Mouse (Mus musculus): ENCODE measurements around the gene Pthlh. TPM values are rescaled to one million over a fixed set of nuclear protein-coding genes. Genes with fewer than 3 reads are reported as not detected.

Pthlh gene
- polyA plus RNA-seq, 1 experiment from 2014 or later, result 1.3 TPM

DNA sequence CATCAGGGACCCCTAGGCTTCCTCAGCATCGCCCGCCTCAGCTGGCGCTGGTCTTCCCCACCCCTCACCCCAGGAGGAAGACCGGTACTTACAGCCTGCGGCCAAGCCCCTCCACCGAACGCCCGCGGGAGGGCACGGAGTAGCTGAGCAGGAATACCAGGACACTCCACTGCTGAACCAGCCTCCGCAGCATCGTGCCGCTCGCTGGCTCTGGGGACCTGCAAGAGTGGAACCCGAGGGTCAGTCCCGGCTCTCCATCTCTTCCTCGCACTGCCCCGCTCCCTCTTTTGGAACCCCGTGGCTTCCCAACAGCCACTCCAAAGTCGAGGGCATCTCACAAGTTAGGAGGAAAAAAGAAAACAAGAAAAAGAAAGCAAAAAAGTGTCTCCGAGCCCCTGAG lies 805 bp downstream of the Pthlh start:
- peaks cover 55% of the 10 kb centered on the region for H3K27me3 ChIP-seq (ENCODE audit: insufficient read depth, low read length)
- H3K4me3 ChIP-seq (ENCODE audit: low read length), result peak overlapping the region; percentile 50
- H3K9ac ChIP-seq (replicated peaks; ENCODE audit: low read length), result peak overlapping the region; percentile 56
- H3K4me1 ChIP-seq (ENCODE audit: insufficient read depth, low read length), result peaks cover 7% of the 10 kb centered on the region; the same call in 1 of the 2 replicates
- peak; percentile 50; the same call in 1 of the 2 replicates for ATAC-seq (ENCODE audit: low FRiP score, low TSS enrichment)
- no peaks in the 10 kb centered on the region for H3K9me3 ChIP-seq (ENCODE audit: low read length)
- peak overlapping the region; percentile 91 for H3K4me2 ChIP-seq (replicated peaks; ENCODE audit: low read depth, low read length)
- H3K36me3 ChIP-seq (ENCODE audit: insufficient read depth, low read length), result no peaks in the 10 kb centered on the region
- no peak overlapping the region for H3K27ac ChIP-seq (ENCODE audit: low read length)
- WGBS, result 1% methylated on average over 21 of the region's 21 CpGs

DNA sequence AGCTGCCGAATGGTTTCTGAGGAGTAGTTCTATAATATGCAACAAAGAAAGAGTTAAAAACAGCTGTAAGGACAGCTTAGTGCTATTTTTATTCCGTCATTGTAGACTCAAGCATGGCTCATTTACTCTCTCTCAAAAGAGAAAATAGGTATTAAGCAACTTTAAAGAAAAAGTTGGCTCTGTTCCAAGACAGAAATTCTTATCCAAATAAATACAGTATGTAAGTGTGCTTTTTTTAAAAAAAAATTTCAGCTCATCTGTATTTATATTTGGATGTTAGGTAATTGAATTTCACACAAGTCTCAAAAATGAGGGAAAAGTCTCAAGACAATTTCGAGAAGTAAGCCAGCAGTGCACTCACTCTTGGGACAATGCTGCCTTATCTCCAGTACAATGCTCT lies 2.4 kb downstream of the Pthlh start:
- no peaks in the 10 kb centered on the region for H3K9me3 ChIP-seq (ENCODE audit: low read length)
- WGBS, result 36% methylated on average over 3 of the region's 3 CpGs
- H3K27ac ChIP-seq (ENCODE audit: low read length), result no peak overlapping the region
- peaks cover 40% of the 10 kb centered on the region for H3K27me3 ChIP-seq (ENCODE audit: insufficient read depth, low read length)
- no peak overlapping the region for H3K9ac ChIP-seq (replicated peaks; ENCODE audit: low read length)
- H3K4me3 ChIP-seq (ENCODE audit: low read length), result no peak overlapping the region
- ATAC-seq (ENCODE audit: low FRiP score, low TSS enrichment), result no peak
- no peak overlapping the region for H3K4me2 ChIP-seq (replicated peaks; ENCODE audit: low read depth, low read length)
- H3K36me3 ChIP-seq (ENCODE audit: insufficient read depth, low read length), result no peaks in the 10 kb centered on the region
- peaks cover 4% of the 10 kb centered on the region; the same call in 1 of the 2 replicates for H3K4me1 ChIP-seq (ENCODE audit: insufficient read depth, low read length)

DNA sequence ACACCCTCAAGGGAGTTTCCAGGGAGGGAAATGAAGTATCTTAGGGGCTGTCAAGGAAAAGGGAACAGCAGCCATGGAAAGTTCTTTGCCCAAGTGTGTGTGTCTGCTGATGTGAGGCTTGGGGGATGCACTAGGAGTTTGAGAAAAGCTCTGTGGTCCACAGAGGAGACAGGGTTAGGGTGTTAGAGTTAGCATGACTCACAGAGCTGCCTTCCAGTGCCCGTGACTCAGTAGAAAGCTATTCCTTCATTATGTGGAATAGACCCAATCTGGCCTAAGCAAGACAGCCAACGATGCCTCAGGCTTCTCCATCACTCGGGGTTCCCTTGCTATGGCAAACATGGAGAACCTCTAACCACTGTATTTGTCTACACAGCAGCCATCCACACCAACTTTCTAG lies 3.2 kb downstream of the Pthlh start:
- Histone ChIP-seq H3K36me3 (ENCODE audit: insufficient read depth, low read length) (no peaks in the 10 kb centered on the region), H3K9me3 (ENCODE audit: low read length) (no peaks in the 10 kb centered on the region), H3K27me3 (ENCODE audit: insufficient read depth, low read length) (peaks cover 34% of the 10 kb centered on the region), H3K27ac (ENCODE audit: low read length) (no peak overlapping the region), H3K4me2 (replicated peaks; ENCODE audit: low read depth, low read length) (no peak overlapping the region), H3K9ac (replicated peaks; ENCODE audit: low read length) (no peak overlapping the region), H3K4me3 (ENCODE audit: low read length) (no peak overlapping the region), H3K4me1 (ENCODE audit: insufficient read depth, low read length) (peaks cover 4% of the 10 kb centered on the region; the same call in 1 of the 2 replicates)
- WGBS, result 76% methylated on average over 3 of the region's 3 CpGs
- no peak for ATAC-seq (ENCODE audit: low FRiP score, low TSS enrichment)

GRCm38 (mm10) chr6:147247782-147248181 lies 16.2 kb downstream of the Pthlh start:
- Histone ChIP-seq H3K4me1 (ENCODE audit: insufficient read depth, low read length) (no peaks in the 10 kb centered on the region), H3K27ac (ENCODE audit: low read length) (no peak overlapping the region), H3K36me3 (ENCODE audit: insufficient read depth, low read length) (no peaks in the 10 kb centered on the region), H3K4me3 (ENCODE audit: low read length) (no peak overlapping the region), H3K9ac (replicated peaks; ENCODE audit: low read length) (no peak overlapping the region), H3K4me2 (replicated peaks; ENCODE audit: low read depth, low read length) (no peak overlapping the region), H3K27me3 (ENCODE audit: insufficient read depth, low read length) (no peaks in the 10 kb centered on the region), H3K9me3 (ENCODE audit: low read length) (no peaks in the 10 kb centered on the region)
- no peak for ATAC-seq (ENCODE audit: low FRiP score, low TSS enrichment)
- WGBS, result 73% methylated on average over 3 of the region's 3 CpGs

DNA sequence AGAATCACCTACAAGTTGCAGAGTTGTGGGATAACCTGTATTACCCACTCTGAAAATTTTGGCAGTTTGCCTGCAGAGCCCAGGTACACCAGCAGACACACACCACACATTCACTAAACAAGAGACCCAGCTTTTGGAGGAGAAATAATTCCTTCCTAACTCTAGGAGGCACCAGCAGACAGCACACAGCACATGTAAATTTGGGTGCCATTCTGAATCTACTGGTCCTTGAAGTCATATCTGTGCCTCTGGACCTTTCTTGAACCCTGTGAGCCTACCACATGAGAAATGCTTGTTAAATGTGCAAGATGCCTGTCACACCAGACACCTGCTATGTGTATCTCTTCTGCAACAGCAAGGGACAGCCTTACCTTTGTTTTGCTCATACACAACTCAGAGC lies 19.7 kb downstream of the Pthlh start:
- Histone ChIP-seq H3K9ac (replicated peaks; ENCODE audit: low read length) (no peak overlapping the region), H3K4me3 (ENCODE audit: low read length) (no peak overlapping the region), H3K4me1 (ENCODE audit: insufficient read depth, low read length) (no peaks in the 10 kb centered on the region), H3K36me3 (ENCODE audit: insufficient read depth, low read length) (no peaks in the 10 kb centered on the region), H3K27ac (ENCODE audit: low read length) (no peak overlapping the region), H3K9me3 (ENCODE audit: low read length) (no peaks in the 10 kb centered on the region), H3K4me2 (replicated peaks; ENCODE audit: low read depth, low read length) (no peak overlapping the region), H3K27me3 (ENCODE audit: insufficient read depth, low read length) (no peaks in the 10 kb centered on the region)
- no peak for ATAC-seq (ENCODE audit: low FRiP score, low TSS enrichment)

GRCm38 (mm10) chr6:147243655-147244054 lies 20.3 kb downstream of the Pthlh start:
- Histone ChIP-seq H3K4me3 (ENCODE audit: low read length) (no peak overlapping the region), H3K4me2 (replicated peaks; ENCODE audit: low read depth, low read length) (no peak overlapping the region), H3K9me3 (ENCODE audit: low read length) (no peaks in the 10 kb centered on the region), H3K36me3 (ENCODE audit: insufficient read depth, low read length) (no peaks in the 10 kb centered on the region), H3K27me3 (ENCODE audit: insufficient read depth, low read length) (no peaks in the 10 kb centered on the region), H3K4me1 (ENCODE audit: insufficient read depth, low read length) (no peaks in the 10 kb centered on the region), H3K27ac (ENCODE audit: low read length) (no peak overlapping the region), H3K9ac (replicated peaks; ENCODE audit: low read length) (no peak overlapping the region)
- WGBS, result 60% methylated on average over 5 of the region's 5 CpGs
- ATAC-seq (ENCODE audit: low FRiP score, low TSS enrichment), result no peak

DNA sequence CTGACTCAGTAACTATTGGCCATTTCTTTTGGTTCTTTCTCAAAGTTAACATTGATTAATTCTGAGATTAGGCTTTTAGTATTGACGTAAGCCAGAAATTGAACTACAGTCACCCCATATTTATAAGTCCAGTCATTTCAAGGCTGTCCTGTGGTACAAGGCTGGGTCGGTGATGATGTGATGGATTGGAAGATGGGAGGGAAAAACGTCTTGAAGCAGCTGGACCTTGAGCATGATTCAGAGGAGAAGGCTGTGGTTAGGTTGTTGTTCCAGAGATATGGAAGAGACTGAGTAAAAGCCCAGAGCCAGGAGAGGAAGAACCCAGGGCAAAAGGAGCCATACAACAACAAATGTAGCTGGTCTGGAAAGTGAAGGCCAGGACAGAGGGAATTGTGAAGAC lies 22.4 kb downstream of the Pthlh start:
- 81% methylated on average over 3 of the region's 3 CpGs for WGBS
- H3K9me3 ChIP-seq (ENCODE audit: low read length), result no peaks in the 10 kb centered on the region
- H3K36me3 ChIP-seq (ENCODE audit: insufficient read depth, low read length), result no peaks in the 10 kb centered on the region
- H3K9ac ChIP-seq (replicated peaks; ENCODE audit: low read length), result no peak overlapping the region
- H3K4me1 ChIP-seq (ENCODE audit: insufficient read depth, low read length), result no peaks in the 10 kb centered on the region
- H3K4me3 ChIP-seq (ENCODE audit: low read length), result no peak overlapping the region
- no peak overlapping the region for H3K4me2 ChIP-seq (replicated peaks; ENCODE audit: low read depth, low read length)
- H3K27me3 ChIP-seq (ENCODE audit: insufficient read depth, low read length), result no peaks in the 10 kb centered on the region
- no peak overlapping the region for H3K27ac ChIP-seq (ENCODE audit: low read length)
- no peak for ATAC-seq (ENCODE audit: low FRiP score, low TSS enrichment)

DNA sequence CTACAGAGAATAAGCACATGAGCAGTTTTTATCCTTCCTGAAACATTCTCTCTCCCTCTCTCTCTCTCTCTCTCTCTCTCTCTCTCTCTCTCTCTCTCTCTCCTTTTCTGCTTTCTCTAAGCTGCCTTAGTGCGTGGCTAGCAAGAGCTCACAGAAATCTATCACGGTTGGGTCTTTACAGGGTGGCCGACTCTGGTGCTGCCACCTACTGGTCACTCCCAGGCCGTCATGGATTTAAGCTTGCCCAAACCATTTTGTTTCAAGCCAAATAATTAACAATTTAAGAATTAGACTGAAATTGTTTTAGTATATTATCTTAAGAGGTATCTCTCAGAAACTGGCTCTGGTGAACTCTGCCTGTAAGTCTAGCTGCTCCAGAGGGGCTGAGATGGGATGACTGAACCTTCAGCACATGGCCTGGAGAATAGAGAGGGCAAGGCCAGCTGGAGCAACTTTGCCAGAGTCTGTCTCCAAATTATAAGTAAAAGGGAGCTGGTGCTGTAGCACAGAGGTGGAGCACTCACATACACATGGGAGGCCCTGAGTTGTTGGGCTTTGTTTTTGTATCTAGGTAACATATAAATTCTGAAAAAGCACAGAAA lies 23.7 kb downstream of the Pthlh start:
- ATAC-seq (ENCODE audit: low FRiP score, low TSS enrichment), result 0 out of 2 replicates have a peak, but pooled peaks have one; percentile 54
- 0% methylated on average over 3 of the region's 4 CpGs for WGBS
- no peaks in the 10 kb centered on the region for H3K4me1 ChIP-seq (ENCODE audit: insufficient read depth, low read length)
- no peaks in the 10 kb centered on the region for H3K9me3 ChIP-seq (ENCODE audit: low read length)
- no peak overlapping the region for H3K27ac ChIP-seq (ENCODE audit: low read length)
- no peaks in the 10 kb centered on the region for H3K27me3 ChIP-seq (ENCODE audit: insufficient read depth, low read length)
- H3K36me3 ChIP-seq (ENCODE audit: insufficient read depth, low read length), result no peaks in the 10 kb centered on the region
- H3K9ac ChIP-seq (replicated peaks; ENCODE audit: low read length), result no peak overlapping the region
- no peak overlapping the region for H3K4me2 ChIP-seq (replicated peaks; ENCODE audit: low read depth, low read length)
- no peak overlapping the region for H3K4me3 ChIP-seq (ENCODE audit: low read length)

DNA sequence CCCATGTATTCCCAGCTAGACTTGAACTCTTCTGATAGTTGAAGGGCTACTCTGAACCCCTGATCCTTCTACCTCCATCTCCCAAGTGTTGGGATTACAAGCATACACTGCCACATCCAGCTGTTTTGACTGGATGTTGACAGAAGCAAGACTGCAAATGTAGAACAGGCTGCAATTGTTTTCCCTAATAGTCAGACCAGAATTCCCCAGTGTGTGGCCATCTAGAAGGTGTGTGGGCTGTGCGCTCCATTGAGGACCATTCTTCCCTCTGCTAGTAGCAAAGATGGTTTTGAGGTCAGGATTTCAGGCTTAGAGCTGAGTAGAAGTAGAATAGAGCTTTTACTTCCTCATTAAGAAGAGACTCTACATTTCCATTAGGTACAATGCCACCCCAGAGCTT lies 37.3 kb downstream of the Pthlh start:
- Histone ChIP-seq H3K36me3 (ENCODE audit: insufficient read depth, low read length) (no peaks in the 10 kb centered on the region), H3K4me1 (ENCODE audit: insufficient read depth, low read length) (no peaks in the 10 kb centered on the region), H3K4me3 (ENCODE audit: low read length) (no peak overlapping the region), H3K27ac (ENCODE audit: low read length) (no peak overlapping the region), H3K27me3 (ENCODE audit: insufficient read depth, low read length) (no peaks in the 10 kb centered on the region), H3K4me2 (replicated peaks; ENCODE audit: low read depth, low read length) (no peak overlapping the region), H3K9me3 (ENCODE audit: low read length) (no peaks in the 10 kb centered on the region), H3K9ac (replicated peaks; ENCODE audit: low read length) (no peak overlapping the region)
- ATAC-seq (ENCODE audit: low FRiP score, low TSS enrichment), result no peak
- 85% methylated on average over 1 of the region's 1 CpGs for WGBS

GRCm38 (mm10) chr6:147219099-147219498 lies 44.9 kb downstream of the Pthlh start:
- Histone ChIP-seq H3K4me1 (ENCODE audit: insufficient read depth, low read length) (no peaks in the 10 kb centered on the region), H3K9me3 (ENCODE audit: low read length) (no peaks in the 10 kb centered on the region), H3K9ac (replicated peaks; ENCODE audit: low read length) (no peak overlapping the region), H3K4me2 (replicated peaks; ENCODE audit: low read depth, low read length) (no peak overlapping the region), H3K27me3 (ENCODE audit: insufficient read depth, low read length) (no peaks in the 10 kb centered on the region), H3K27ac (ENCODE audit: low read length) (no peak overlapping the region), H3K36me3 (ENCODE audit: insufficient read depth, low read length) (no peaks in the 10 kb centered on the region), H3K4me3 (ENCODE audit: low read length) (no peak overlapping the region)
- 30% methylated on average over 5 of the region's 5 CpGs for WGBS
- ATAC-seq (ENCODE audit: low FRiP score, low TSS enrichment), result no peak
